Mouse (Mus musculus) 416B (cell line): ENCODE measurements around the gene Pip4k2b.
A peak's percentile ranks its signal among the peaks of the same experiment; 100 is the strongest.
"Not testable (repeated sequence)": the region's sequence is repeated elsewhere in the genome, so short reads cannot be mapped to it uniquely, and the experiment has no call there.

ENCODE experiments used
- DNase-seq: peaks from one replicate; pipeline ENCODE4 v3.0.0; 2011; ENCODE audit warnings: low read depth

Pip4k2b gene

GRCm38 (mm10) chr11:97744063-97744717 lies at the start of gene Pip4k2b:
Pip4k2b (minus strand) TSS chr11:97744704.
- peak; percentile 49 for DNase-seq

GRCm38 (mm10) chr11:97793165-97793564 lies 48.7 kb upstream of the Pip4k2b start:
- DNase-seq = peak; percentile 84

- DNase-seq = not testable (repeated sequence)
Observed at GRCm38 (mm10) chr11:97790778-97791438, 46.4 kb upstream of the Pip4k2b start.

GRCm38 (mm10) chr11:97789727-97790126 lies 45.2 kb upstream of the Pip4k2b start:
- no peak for DNase-seq

- DNase-seq = no peak
Observed at GRCm38 (mm10) chr11:97787961-97788360, 43.5 kb upstream of the Pip4k2b start.

GRCm38 (mm10) chr11:97782564-97782895 lies 38.0 kb upstream of the Pip4k2b start:
- DNase-seq = no peak

- DNase-seq = peak; percentile 98
Observed at GRCm38 (mm10) chr11:97781832-97782563, 37.5 kb upstream of the Pip4k2b start, which contains the start of gene Rpl23. Rpl23 (minus strand) TSS chr11:97782437.

DNA sequence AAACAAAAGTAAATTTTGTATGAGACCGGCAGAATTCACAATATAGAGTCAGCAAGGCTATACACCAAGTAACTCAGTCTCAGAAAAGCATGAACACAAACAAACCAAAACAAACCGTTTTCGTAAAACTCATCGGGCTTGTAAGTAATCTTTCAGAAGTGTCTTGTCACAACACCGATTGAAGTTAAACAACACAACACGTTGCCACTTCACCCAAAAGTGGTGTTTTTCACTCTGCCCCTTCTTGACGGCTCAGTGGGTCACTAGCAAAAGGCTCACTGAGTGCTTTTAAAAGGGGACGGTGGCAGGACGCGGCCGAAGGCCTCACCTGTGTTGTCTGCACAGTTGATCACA lies 37.0 kb upstream of the Pip4k2b start:
- DNase-seq = no peak

DNA sequence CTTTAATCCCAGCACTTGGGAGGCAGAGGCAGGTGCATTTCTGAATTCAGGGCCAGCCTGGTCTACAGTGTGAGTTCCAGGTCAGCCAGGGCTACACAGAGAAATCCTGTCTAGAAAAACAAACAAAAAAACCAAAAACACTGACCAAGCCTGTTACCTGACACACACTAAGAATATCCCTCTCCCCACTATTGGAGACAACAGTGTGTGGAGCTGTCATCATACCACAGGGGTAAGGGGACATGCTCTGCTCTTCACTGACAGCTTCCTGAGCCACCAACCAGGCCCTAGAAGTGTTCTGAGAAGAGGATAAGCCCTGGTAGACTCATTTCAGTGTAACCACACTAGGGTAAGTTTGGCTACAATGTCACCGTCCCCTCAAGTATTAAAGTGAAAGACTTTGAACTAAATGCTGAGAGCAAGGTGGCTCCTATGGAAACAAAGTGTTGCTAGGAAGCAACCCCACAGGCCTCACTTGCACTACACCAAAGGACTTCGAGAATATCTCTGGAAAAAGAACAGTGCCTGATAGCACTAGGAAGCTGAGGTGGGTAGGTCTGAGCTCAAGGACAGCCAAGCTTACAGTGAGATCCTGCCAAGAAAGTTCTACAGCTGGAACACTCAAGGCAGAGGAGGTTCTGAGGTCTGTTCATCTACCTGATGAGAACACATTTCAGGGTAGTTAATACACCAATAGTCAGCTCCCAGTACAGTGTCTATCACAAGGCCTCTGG lies 35.6 kb upstream of the Pip4k2b start:
- DNase-seq = no peak

DNA sequence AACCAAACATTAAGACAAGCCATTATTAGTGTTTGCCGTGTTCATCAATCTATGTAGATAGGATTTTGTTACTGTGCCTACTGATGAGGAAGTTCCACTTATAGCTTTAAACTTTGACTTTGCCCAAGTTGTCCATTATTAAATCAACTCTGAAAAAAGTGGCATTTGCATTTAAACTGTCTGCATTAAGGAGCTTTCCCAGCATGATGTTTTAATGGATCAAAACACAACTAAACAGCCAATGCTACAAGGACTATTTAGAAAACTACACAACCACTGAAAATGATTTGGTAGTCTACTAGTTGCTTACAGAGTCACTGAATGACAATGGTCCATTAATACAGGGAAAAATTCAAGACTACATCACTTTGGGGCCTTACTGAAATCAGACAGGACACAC lies 34.4 kb upstream of the Pip4k2b start:
- no peak for DNase-seq

DNA sequence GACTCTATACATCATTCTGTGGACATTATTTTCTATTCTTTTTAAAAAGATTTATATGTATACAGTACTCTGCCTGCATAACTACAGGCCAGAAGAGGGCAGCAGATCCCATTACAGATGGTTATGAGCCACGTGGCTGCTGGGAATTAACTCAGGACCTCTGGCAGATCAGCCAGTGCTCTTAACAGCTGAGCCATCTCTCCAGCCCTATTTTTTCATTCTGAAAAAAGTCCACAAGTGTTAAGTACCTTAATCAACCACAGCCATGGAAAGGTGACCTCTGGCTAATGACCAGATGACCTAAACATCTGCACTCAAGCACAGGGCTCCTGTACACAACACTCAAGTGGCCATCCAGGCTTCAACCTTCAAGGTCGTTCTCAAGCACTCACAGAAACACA lies 32.6 kb upstream of the Pip4k2b start:
- DNase-seq = peak; percentile 69

DNA sequence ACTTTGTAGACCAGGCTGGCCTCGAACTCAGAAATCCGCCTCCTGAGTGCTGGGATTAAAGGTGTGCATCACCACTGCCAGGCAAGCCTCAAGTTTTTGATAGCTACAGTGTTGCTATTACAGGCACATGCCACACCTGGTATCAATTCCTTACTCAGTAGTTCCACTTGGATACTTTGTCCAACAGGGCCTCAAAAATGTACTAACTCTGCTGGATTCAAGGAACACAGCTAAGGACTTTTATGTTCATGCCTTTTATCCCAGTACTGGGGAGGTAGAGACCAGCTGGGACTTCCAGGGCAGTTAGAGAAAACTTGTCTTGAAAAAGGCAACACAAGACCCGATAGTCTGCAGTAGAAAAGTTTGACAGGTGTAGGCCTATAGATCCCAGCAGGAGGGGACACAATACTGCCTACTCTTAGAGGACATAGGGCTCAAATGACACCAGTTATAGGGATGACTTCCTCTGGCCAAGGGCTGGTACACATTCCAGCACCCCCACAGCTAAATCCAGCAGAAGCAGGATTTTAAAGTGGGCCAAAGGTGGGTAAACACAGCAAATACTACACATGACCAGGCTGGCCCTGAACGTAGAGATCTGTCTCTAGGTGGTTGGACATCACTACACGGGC lies 32.1 kb upstream of the Pip4k2b start:
- no peak for DNase-seq

DNA sequence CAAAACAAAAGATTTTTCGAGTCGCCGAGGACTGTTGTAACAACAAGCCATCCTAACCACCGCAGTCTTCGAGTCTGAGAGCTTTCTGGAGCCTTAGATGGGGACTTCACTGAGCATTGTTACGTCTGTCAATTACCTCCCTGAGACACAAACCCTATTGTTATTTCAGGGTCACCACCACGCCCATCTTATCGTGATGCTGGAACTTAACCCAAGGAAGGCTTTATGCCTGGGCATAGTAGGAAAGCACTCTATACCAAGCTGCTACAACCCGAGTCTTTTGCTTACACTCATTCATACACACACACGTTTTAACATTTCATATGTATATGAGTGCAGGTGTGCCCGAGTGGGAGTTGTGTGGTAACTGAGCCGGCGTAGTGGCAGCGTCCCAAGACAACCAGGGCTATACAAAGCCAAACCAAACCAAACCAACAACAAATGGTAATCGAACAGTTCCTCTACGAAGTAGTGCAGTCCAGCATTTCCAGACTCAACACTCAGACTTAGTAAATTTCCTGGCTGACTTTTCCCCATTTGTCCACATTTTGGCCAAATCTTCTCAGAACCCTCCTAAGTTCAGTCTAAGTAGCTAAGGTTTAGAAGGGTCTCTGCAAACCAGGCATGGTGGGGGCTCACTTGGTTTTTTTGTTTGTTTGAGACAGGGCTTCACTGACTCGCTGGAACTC lies 31.4 kb upstream of the Pip4k2b start, which contains the start of gene 1700001P01Rik:
Gene 1700001P01Rik (minus strand): TSS at position 111 of the 689 bp plus-strand sequence.
- DNase-seq = no peak

GRCm38 (mm10) chr11:97775186-97775585 lies 30.7 kb upstream of the Pip4k2b start:
- no peak for DNase-seq

- DNase-seq = no peak
Observed at GRCm38 (mm10) chr11:97771410-97771809, 26.9 kb upstream of the Pip4k2b start.

DNA sequence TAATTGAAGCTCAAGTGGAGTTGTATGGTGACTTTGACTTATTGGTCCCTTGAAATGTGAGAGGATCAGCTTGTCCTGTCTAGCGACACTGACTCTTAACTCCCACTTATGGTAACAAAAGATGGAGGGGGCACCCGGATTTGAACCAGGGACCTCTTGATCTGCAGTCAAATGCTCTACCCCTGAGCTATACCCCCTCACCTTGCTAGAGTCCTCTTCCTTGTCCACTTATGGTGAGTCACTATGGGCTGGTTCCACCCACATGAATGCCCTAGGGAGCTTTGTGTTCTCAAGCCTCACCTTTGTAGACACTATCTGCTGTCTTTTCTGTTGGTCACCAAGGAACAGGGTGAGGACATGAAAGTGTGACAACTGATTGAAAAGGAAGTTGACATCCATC lies 25.2 kb upstream of the Pip4k2b start:
- DNase-seq = peak; percentile 70

DNA sequence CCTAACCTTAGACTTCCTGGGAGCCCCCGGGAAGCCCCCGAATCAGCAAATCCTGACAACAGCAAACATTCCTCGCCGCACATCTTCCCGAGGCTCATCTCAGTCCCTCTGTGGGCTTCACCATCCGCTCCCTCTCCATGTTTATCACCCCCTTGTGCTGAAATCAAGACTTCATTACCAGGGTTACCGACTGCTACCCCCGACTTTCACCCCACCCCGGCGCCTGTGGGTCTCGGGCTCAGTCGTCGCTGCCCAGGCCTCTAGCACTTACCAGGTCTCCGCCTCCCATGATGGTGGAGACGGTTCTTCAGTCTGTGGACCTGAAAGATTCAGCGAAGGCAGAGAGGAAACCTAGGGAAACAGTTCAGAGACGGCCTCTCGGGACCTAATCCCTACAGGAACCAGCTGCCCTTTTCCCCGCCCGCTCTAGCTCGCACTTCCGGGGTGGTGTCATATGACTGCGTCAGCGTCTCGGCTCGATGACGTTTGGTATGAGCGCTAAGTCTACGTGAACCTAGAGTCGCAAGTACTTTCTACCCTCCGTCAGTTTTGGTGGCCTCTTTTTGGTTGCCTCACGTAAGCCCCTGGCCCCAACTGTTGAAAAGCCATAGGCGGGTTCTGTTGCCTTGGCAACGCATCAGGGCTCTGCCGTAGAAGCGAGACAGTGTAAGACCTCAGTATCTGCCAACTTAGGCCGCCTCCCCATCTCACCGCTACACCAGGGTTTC lies 21.8 kb upstream of the Pip4k2b start, which contains the start of gene Cwc25:
Gene Cwc25 (minus strand): TSS at position 403 of the 728 bp plus-strand sequence.
- peak; percentile 97 for DNase-seq

DNA sequence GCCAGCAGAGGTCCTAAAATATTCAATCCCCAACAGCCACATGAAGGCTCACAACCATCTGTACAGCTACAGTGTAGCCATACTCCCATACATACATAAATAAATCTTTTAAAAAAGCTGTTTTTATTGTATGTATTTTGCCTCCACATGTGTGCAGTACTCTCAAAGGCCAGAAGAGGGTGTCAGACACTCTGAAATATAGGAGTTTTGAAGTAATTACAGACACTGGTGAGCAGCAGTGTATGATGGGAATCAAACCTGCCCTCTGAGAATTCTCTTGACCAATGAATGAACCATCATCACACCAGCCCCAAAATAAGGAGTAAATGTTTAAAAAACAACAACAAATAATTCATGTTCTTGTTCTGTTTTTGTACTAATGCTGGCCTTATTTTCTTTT lies 17.1 kb upstream of the Pip4k2b start:
- DNase-seq = no peak

- DNase-seq = no peak
Observed at GRCm38 (mm10) chr11:97758942-97759341, 14.4 kb upstream of the Pip4k2b start.

- DNase-seq = no peak
Observed at GRCm38 (mm10) chr11:97758125-97758524, 13.6 kb upstream of the Pip4k2b start.

GRCm38 (mm10) chr11:97753277-97753676 lies 8.8 kb upstream of the Pip4k2b start:
- DNase-seq = no peak
